Mouse (Mus musculus): ENCODE measurements around the gene Csn1s1. TPM values are rescaled to one million over a fixed set of nuclear protein-coding genes. Genes with fewer than 3 reads are reported as not detected.

Gene Csn1s1
- not detected in 2 replicates for polyA plus RNA-seq (2014; fragmentation: Nextera tagmentation; extraction: Ambion mirVana)

- Histone ChIP-seq H3K27ac (replicated peaks; ENCODE audit: low read depth, low read length) (no peak within 1 kb of the TSS), H3K4me3 (ENCODE audit: low read depth, low read length) (no peak within 1 kb of the TSS), H3K27me3 (ENCODE audit: control insufficient read depth, insufficient read depth, low read length) (no peaks in the 10 kb centered on the region), H3K36me3 (ENCODE audit: control insufficient read depth, insufficient read depth, low read length) (no peaks in the 10 kb centered on the region), H3K4me1 (ENCODE audit: control insufficient read depth, insufficient read depth, low read length) (no peaks in the 10 kb centered on the region), H3K4me2 (ENCODE audit: low read depth, severe bottlenecking) (no peak within 1 kb of the TSS), H3K9me3 (ENCODE audit: control insufficient read depth, low read length) (no peaks in the 10 kb centered on the region), H3K9ac (ENCODE audit: low read length) (no peak within 1 kb of the TSS)
- no peak for DNase-seq (ENCODE audit: low spot score)
- ATAC-seq (ENCODE audit: insufficient number of reproducible peaks, low FRiP score, low TSS enrichment, low read depth), result no peak
Measured at GRCm38 (mm10) chr5:87665908-87666307, at the start of gene Csn1s1. TSS of gene Csn1s1 (plus strand) at chr5:87666208.

GRCm38 (mm10) chr5:87622681-87623080, 43.3 kb upstream of the Csn1s1 start:
- Histone ChIP-seq H3K36me3 (ENCODE audit: control insufficient read depth, insufficient read depth, low read length) (no peaks in the 10 kb centered on the region), H3K27ac (replicated peaks; ENCODE audit: low read depth, low read length) (no peak overlapping the region), H3K4me1 (ENCODE audit: control insufficient read depth, insufficient read depth, low read length) (no peaks in the 10 kb centered on the region), H3K4me2 (ENCODE audit: low read depth, severe bottlenecking) (no peak overlapping the region), H3K9me3 (ENCODE audit: control insufficient read depth, low read length) (no peaks in the 10 kb centered on the region), H3K9ac (ENCODE audit: low read length) (no peak overlapping the region), H3K27me3 (ENCODE audit: control insufficient read depth, insufficient read depth, low read length) (no peaks in the 10 kb centered on the region), H3K4me3 (ENCODE audit: low read depth, low read length) (no peak overlapping the region)
- DNase-seq (ENCODE audit: low spot score), result no peak
- ATAC-seq (ENCODE audit: insufficient number of reproducible peaks, low FRiP score, low TSS enrichment, low read depth), result no peak

- ATAC-seq (ENCODE audit: insufficient number of reproducible peaks, low FRiP score, low TSS enrichment, low read depth) (no peak), DNase-seq (ENCODE audit: low spot score) (no peak)
- Histone ChIP-seq H3K27me3 (ENCODE audit: control insufficient read depth, insufficient read depth, low read length) (no peaks in the 10 kb centered on the region), H3K9ac (ENCODE audit: low read length) (no peak overlapping the region), H3K4me1 (ENCODE audit: control insufficient read depth, insufficient read depth, low read length) (no peaks in the 10 kb centered on the region), H3K4me2 (ENCODE audit: low read depth, severe bottlenecking) (no peak overlapping the region), H3K9me3 (ENCODE audit: control insufficient read depth, low read length) (no peaks in the 10 kb centered on the region), H3K27ac (replicated peaks; ENCODE audit: low read depth, low read length) (no peak overlapping the region), H3K4me3 (ENCODE audit: low read depth, low read length) (no peak overlapping the region), H3K36me3 (ENCODE audit: control insufficient read depth, insufficient read depth, low read length) (no peaks in the 10 kb centered on the region)
Measured at GRCm38 (mm10) chr5:87642787-87643186, 23.2 kb upstream of the Csn1s1 start.

GRCm38 (mm10) chr5:87699530-87699929, 33.5 kb downstream of the Csn1s1 start, which contains the start of gene Csn2:
TSS of gene Csn2 (minus strand) at chr5:87699630.
- Histone ChIP-seq H3K4me1 (ENCODE audit: control insufficient read depth, insufficient read depth, low read length) (no peaks in the 10 kb centered on the region), H3K4me2 (ENCODE audit: low read depth, severe bottlenecking) (no peak within 1 kb of the TSS), H3K9ac (ENCODE audit: low read length) (no peak within 1 kb of the TSS), H3K36me3 (ENCODE audit: control insufficient read depth, insufficient read depth, low read length) (no peaks in the 10 kb centered on the region), H3K4me3 (ENCODE audit: low read depth, low read length) (no peak within 1 kb of the TSS), H3K27me3 (ENCODE audit: control insufficient read depth, insufficient read depth, low read length) (no peaks in the 10 kb centered on the region), H3K9me3 (ENCODE audit: control insufficient read depth, low read length) (no peaks in the 10 kb centered on the region), H3K27ac (replicated peaks; ENCODE audit: low read depth, low read length) (no peak within 1 kb of the TSS)
- ATAC-seq (ENCODE audit: insufficient number of reproducible peaks, low FRiP score, low TSS enrichment, low read depth), result no peak
- no peak for DNase-seq (ENCODE audit: low spot score)
- WGBS, result 81% methylated on average over 3 of the region's 3 CpGs

- no peak overlapping the region for H3K4me2 ChIP-seq (ENCODE audit: low read depth, severe bottlenecking)
- no peaks in the 10 kb centered on the region for H3K9me3 ChIP-seq (ENCODE audit: control insufficient read depth, low read length)
- no peaks in the 10 kb centered on the region for H3K27me3 ChIP-seq (ENCODE audit: control insufficient read depth, insufficient read depth, low read length)
- ATAC-seq (ENCODE audit: insufficient number of reproducible peaks, low FRiP score, low TSS enrichment, low read depth) (no peak), DNase-seq (ENCODE audit: low spot score) (no peak)
- H3K4me3 ChIP-seq (ENCODE audit: low read depth, low read length), result no peak overlapping the region
- no peaks in the 10 kb centered on the region for H3K36me3 ChIP-seq (ENCODE audit: control insufficient read depth, insufficient read depth, low read length)
- no peak overlapping the region for H3K9ac ChIP-seq (ENCODE audit: low read length)
- no peak overlapping the region for H3K27ac ChIP-seq (replicated peaks; ENCODE audit: low read depth, low read length)
- WGBS, result 82% methylated on average over 1 of the region's 1 CpGs
- H3K4me1 ChIP-seq (ENCODE audit: control insufficient read depth, insufficient read depth, low read length), result no peaks in the 10 kb centered on the region
Measured at GRCm38 (mm10) chr5:87705891-87706290, 39.9 kb downstream of the Csn1s1 start.

Other genes with a start within 250 kb of the Csn1s1 start
- not detected in 2 replicates for gene Ugt2b38, start 242.0 kb upstream of the Csn1s1 start, polyA plus RNA-seq (2014; fragmentation: Nextera tagmentation; extraction: Ambion mirVana)
- not detected in 2 replicates for gene Ugt2a2, start 183.9 kb upstream of the Csn1s1 start, polyA plus RNA-seq (2014; fragmentation: Nextera tagmentation; extraction: Ambion mirVana)
- not detected in 2 replicates for gene Gm43638, start 179.4 kb upstream of the Csn1s1 start, polyA plus RNA-seq (2014; fragmentation: Nextera tagmentation; extraction: Ambion mirVana)
- gene Ugt2a1, start 175.3 kb upstream of the Csn1s1 start, polyA plus RNA-seq (2014; fragmentation: Nextera tagmentation; extraction: Ambion mirVana), result not detected in 2 replicates
- not detected in 2 replicates for gene Sult1b1, start 128.0 kb upstream of the Csn1s1 start, polyA plus RNA-seq (2014; fragmentation: Nextera tagmentation; extraction: Ambion mirVana)
- not detected in 2 replicates for gene Sult1d1, start 97.2 kb upstream of the Csn1s1 start, polyA plus RNA-seq (2014; fragmentation: Nextera tagmentation; extraction: Ambion mirVana)
- gene Sult1e1, start 74.6 kb upstream of the Csn1s1 start, polyA plus RNA-seq (2014; fragmentation: Nextera tagmentation; extraction: Ambion mirVana), result not detected in 2 replicates
- gene Csn2, start 33.4 kb downstream of the Csn1s1 start, polyA plus RNA-seq (2014; fragmentation: Nextera tagmentation; extraction: Ambion mirVana), result not detected in 2 replicates
- not detected in 2 replicates for gene Csn1s2a, start 108.4 kb downstream of the Csn1s1 start, polyA plus RNA-seq (2014; fragmentation: Nextera tagmentation; extraction: Ambion mirVana)
- not detected in 2 replicates for gene Csn1s2b, start 141.9 kb downstream of the Csn1s1 start, polyA plus RNA-seq (2014; fragmentation: Nextera tagmentation; extraction: Ambion mirVana)
- not detected in 2 replicates for gene Prr27, start 159.5 kb downstream of the Csn1s1 start, polyA plus RNA-seq (2014; fragmentation: Nextera tagmentation; extraction: Ambion mirVana)
- gene Odam, start 218.8 kb downstream of the Csn1s1 start, polyA plus RNA-seq (2014; fragmentation: Nextera tagmentation; extraction: Ambion mirVana), result not detected in 2 replicates

All from limb, embryonic 11.5 days (tissue).